Mouse (Mus musculus) megakaryocyte-erythroid progenitor cell, adult 5-6 weeks (primary cell): ENCODE measurements at regions not wholly inside any gene's neighbourhood (a gene's known extent, or its start where the extent isn't known, plus 50 kb on each side); places are given as distances from the start of the nearest gene placed in this dataset.

ENCODE experiments used
- ATAC-seq: replicated peaks from 2 replicates; pipeline ENCODE4 v1.8.0; 2016; ENCODE audit warnings: mild to moderate bottlenecking, inconsistent platforms; ENCODE audit not compliant: severe bottlenecking, poor library complexity, low FRiP score, low TSS enrichment

GRCm38 (mm10) chr11:85966207-85966606, 80.0 kb downstream of the Tbx4 start:
- ATAC-seq, result no peak

- no peak for ATAC-seq
Observed at GRCm38 (mm10) chr11:85970287-85970686, 84.1 kb downstream of the Tbx4 start.

- ATAC-seq, result peak; percentile 87
Observed at GRCm38 (mm10) chr11:85972385-85972784, 86.2 kb downstream of the Tbx4 start.

GRCm38 (mm10) chr11:85973736-85974135, 87.5 kb downstream of the Tbx4 start:
- no peak for ATAC-seq

- ATAC-seq, result no peak
Observed at GRCm38 (mm10) chr11:85976693-85977434, 90.6 kb downstream of the Tbx4 start.

GRCm38 (mm10) chr11:85980388-85980787, 94.2 kb downstream of the Tbx4 start:
- ATAC-seq, result no peak

- ATAC-seq, result no peak
Observed at GRCm38 (mm10) chr11:85981561-85981960, 95.3 kb downstream of the Tbx4 start.

GRCm38 (mm10) chr11:85986338-85986737, 100.1 kb downstream of the Tbx4 start:
- no peak for ATAC-seq

- no peak for ATAC-seq
Observed at GRCm38 (mm10) chr11:85987181-85987580, 101.0 kb downstream of the Tbx4 start.

GRCm38 (mm10) chr11:85989536-85989935, 103.3 kb downstream of the Tbx4 start:
- no peak for ATAC-seq

GRCm38 (mm10) chr11:85989940-85990493, 103.8 kb downstream of the Tbx4 start:
- peak; percentile 63; the same call in 1 of the 2 replicates for ATAC-seq

- no peak for ATAC-seq
Observed at GRCm38 (mm10) chr11:85995318-85996095, 109.3 kb downstream of the Tbx4 start.

GRCm38 (mm10) chr11:85996686-85997085, 110.5 kb downstream of the Tbx4 start:
- no peak for ATAC-seq

- ATAC-seq, result no peak
Observed at GRCm38 (mm10) chr11:86003341-86003740, 117.1 kb downstream of the Tbx4 start.

GRCm38 (mm10) chr11:86005284-86005683, 119.1 kb downstream of the Tbx4 start:
- ATAC-seq, result no peak

- no peak for ATAC-seq
Observed at GRCm38 (mm10) chr11:86005899-86006445, 119.8 kb downstream of the Tbx4 start.

- ATAC-seq, result no peak
Observed at GRCm38 (mm10) chr11:86006859-86007258, 120.6 kb downstream of the Tbx4 start.
